Mouse (Mus musculus): ENCODE data around the gene Polr2i. TPM values are rescaled to one million over a fixed set of nuclear protein-coding genes. Genes with fewer than 3 reads are reported as not detected.
A peak's percentile ranks its signal among the peaks of the same experiment; 100 is the strongest.
"Not testable (repeated sequence)": the region's sequence is repeated elsewhere in the genome, so short reads cannot be mapped to it uniquely, and the experiment has no call there.

Gene Polr2i
- polyA plus RNA-seq, 1 experiment: not detected

- H3K27ac ChIP-seq (ENCODE audit: insufficient read depth, low read depth, low read length): no peak overlapping the region
- TF ChIP-seq CTCF (IDR thresholded peaks at IDR 0.05; ENCODE audit: insufficient read depth, low read depth, low read length) (no peak), POLR2A (IDR thresholded peaks at IDR 0.05; ENCODE audit: insufficient read depth, low read depth, low read length) (no peak)
Measured at GRCm38 (mm10) chr7:30200200-30200599, 31.5 kb upstream of the Polr2i start.

GRCm38 (mm10) chr7:30200661-30201060, 31.1 kb upstream of the Polr2i start:
- H3K4me3 ChIP-seq (ENCODE audit: insufficient read depth, low read depth, low read length); H3K27ac ChIP-seq (ENCODE audit: insufficient read depth, low read depth, low read length); H3K4me1 ChIP-seq (ENCODE audit: control insufficient read depth, insufficient read depth, low read length): not testable (repeated sequence)
- WGBS: 96% methylated on average over 5 of the region's 5 CpGs

More at GRCm38 (mm10) chr7:30200200-30200599, 31.5 kb upstream of the Polr2i start:
- 65% methylated on average over 5 of the region's 5 CpGs for WGBS
- Histone ChIP-seq H3K4me3 (ENCODE audit: insufficient read depth, low read depth, low read length) (no peak overlapping the region), H3K4me1 (ENCODE audit: control insufficient read depth, insufficient read depth, low read length) (no peaks in the 10 kb centered on the region)

GRCm38 (mm10) chr7:30202895-30203690, 28.7 kb upstream of the Polr2i start:
- no peak for TF ChIP-seq POLR2A (IDR thresholded peaks at IDR 0.05; ENCODE audit: insufficient read depth, low read depth, low read length)
- TF ChIP-seq CTCF (IDR thresholded peaks at IDR 0.05; ENCODE audit: insufficient read depth, low read depth, low read length): no peak
- no peak overlapping the region for H3K27ac ChIP-seq (ENCODE audit: insufficient read depth, low read depth, low read length)
- H3K4me1 ChIP-seq (ENCODE audit: control insufficient read depth, insufficient read depth, low read length): no peaks in the 10 kb centered on the region
- 80% methylated on average over 11 of the region's 11 CpGs for WGBS
- no peak overlapping the region for H3K4me3 ChIP-seq (ENCODE audit: insufficient read depth, low read depth, low read length)

GRCm38 (mm10) chr7:30204380-30204779, 27.4 kb upstream of the Polr2i start:
- no peaks in the 10 kb centered on the region for H3K4me1 ChIP-seq (ENCODE audit: control insufficient read depth, insufficient read depth, low read length)
- no peak for TF ChIP-seq POLR2A (IDR thresholded peaks at IDR 0.05; ENCODE audit: insufficient read depth, low read depth, low read length)
- TF ChIP-seq CTCF (IDR thresholded peaks at IDR 0.05; ENCODE audit: insufficient read depth, low read depth, low read length): no peak
- 29% methylated on average over 8 of the region's 8 CpGs for WGBS
- H3K4me3 ChIP-seq (ENCODE audit: insufficient read depth, low read depth, low read length): no peak overlapping the region
- no peak overlapping the region for H3K27ac ChIP-seq (ENCODE audit: insufficient read depth, low read depth, low read length)

- Histone ChIP-seq H3K4me1 (ENCODE audit: control insufficient read depth, insufficient read depth, low read length) (no peaks in the 10 kb centered on the region), H3K4me3 (ENCODE audit: insufficient read depth, low read depth, low read length) (no peak overlapping the region), H3K27ac (ENCODE audit: insufficient read depth, low read depth, low read length) (no peak overlapping the region)
- WGBS: 3% methylated on average over 2 of the region's 2 CpGs
- no peak for TF ChIP-seq CTCF (IDR thresholded peaks at IDR 0.05; ENCODE audit: insufficient read depth, low read depth, low read length)
- TF ChIP-seq POLR2A (IDR thresholded peaks at IDR 0.05; ENCODE audit: insufficient read depth, low read depth, low read length): no peak
Measured at GRCm38 (mm10) chr7:30205383-30205782, 26.4 kb upstream of the Polr2i start.

GRCm38 (mm10) chr7:30206364-30206763, 25.4 kb upstream of the Polr2i start:
- H3K4me1 ChIP-seq (ENCODE audit: control insufficient read depth, insufficient read depth, low read length); H3K4me3 ChIP-seq (ENCODE audit: insufficient read depth, low read depth, low read length); H3K27ac ChIP-seq (ENCODE audit: insufficient read depth, low read depth, low read length): not testable (repeated sequence)
- WGBS: 50% methylated on average over 5 of the region's 5 CpGs

- Histone ChIP-seq H3K4me3 (ENCODE audit: insufficient read depth, low read depth, low read length) (no peak overlapping the region), H3K4me1 (ENCODE audit: control insufficient read depth, insufficient read depth, low read length) (no peaks in the 10 kb centered on the region), H3K27ac (ENCODE audit: insufficient read depth, low read depth, low read length) (no peak overlapping the region)
- no peak for TF ChIP-seq POLR2A (IDR thresholded peaks at IDR 0.05; ENCODE audit: insufficient read depth, low read depth, low read length)
- TF ChIP-seq CTCF (IDR thresholded peaks at IDR 0.05; ENCODE audit: insufficient read depth, low read depth, low read length): no peak
- WGBS: 46% methylated on average over 4 of the region's 4 CpGs
Measured at GRCm38 (mm10) chr7:30211025-30211424, 20.7 kb upstream of the Polr2i start.

- whole genome bisulfite sequencing: 95% methylated on average over 3 of the region's 3 CpGs
- Histone ChIP-seq H3K4me3 (ENCODE audit: insufficient read depth, low read depth, low read length) (no peak overlapping the region), H3K4me1 (ENCODE audit: control insufficient read depth, insufficient read depth, low read length) (no peaks in the 10 kb centered on the region), H3K27ac (ENCODE audit: insufficient read depth, low read depth, low read length) (no peak overlapping the region)
- TF ChIP-seq CTCF (IDR thresholded peaks at IDR 0.05; ENCODE audit: insufficient read depth, low read depth, low read length) (no peak), POLR2A (IDR thresholded peaks at IDR 0.05; ENCODE audit: insufficient read depth, low read depth, low read length) (no peak)
Measured at GRCm38 (mm10) chr7:30213881-30214280, 17.9 kb upstream of the Polr2i start.

- Histone ChIP-seq H3K27ac (ENCODE audit: insufficient read depth, low read depth, low read length) (no peak overlapping the region), H3K4me3 (ENCODE audit: insufficient read depth, low read depth, low read length) (no peak overlapping the region), H3K4me1 (ENCODE audit: control insufficient read depth, insufficient read depth, low read length) (peaks cover 7% of the 10 kb centered on the region)
- 67% methylated on average over 3 of the region's 3 CpGs for WGBS
- TF ChIP-seq POLR2A (IDR thresholded peaks at IDR 0.05; ENCODE audit: insufficient read depth, low read depth, low read length) (no peak), CTCF (IDR thresholded peaks at IDR 0.05; ENCODE audit: insufficient read depth, low read depth, low read length) (no peak)
Measured at GRCm38 (mm10) chr7:30215875-30216274, 15.9 kb upstream of the Polr2i start.

- H3K4me1 ChIP-seq (ENCODE audit: control insufficient read depth, insufficient read depth, low read length): peaks cover 7% of the 10 kb centered on the region
- WGBS: 2% methylated on average over 15 of the region's 16 CpGs
- H3K27ac ChIP-seq (ENCODE audit: insufficient read depth, low read depth, low read length): no peak overlapping the region
- no peak overlapping the region for H3K4me3 ChIP-seq (ENCODE audit: insufficient read depth, low read depth, low read length)
- TF ChIP-seq POLR2A (IDR thresholded peaks at IDR 0.05; ENCODE audit: insufficient read depth, low read depth, low read length) (no peak), CTCF (IDR thresholded peaks at IDR 0.05; ENCODE audit: insufficient read depth, low read depth, low read length) (peak; percentile 76; the same call in 1 of the 2 replicates)
Measured at GRCm38 (mm10) chr7:30216723-30217151, 15.0 kb upstream of the Polr2i start.

Measured in olfactory bulb, adult 2 months (tissue).